Mouse (Mus musculus): ENCODE measurements around the gene Echs1.

GRCm38 (mm10) chr7:140060936-140061831 is 55.1 kb downstream of the Echs1 start:
- 0 out of 2 replicates have a peak, but pooled peaks have one; percentile 2 for TF ChIP-seq CTCF (IDR thresholded peaks at IDR 0.05)
- TF ChIP-seq EP300 (IDR thresholded peaks at IDR 0.05): no peak

Data from lung, postnatal 0 days (tissue).